Mouse (Mus musculus) heart, embryonic 13.5 days (tissue): Measurements from ENCODE around the gene Arid5a. TPM values are rescaled to one million over a fixed set of nuclear protein-coding genes. Genes with fewer than 3 reads are reported as not detected.

Experiments used
- ATAC-seq: fragments of 200-750 bp; cut with Nextera tagmentation; 2 replicates; pipeline ENCODE4 v1.8.0; 2017; ENCODE audit warnings: moderate TSS enrichment; ENCODE audit not compliant: insufficient number of reproducible peaks, low FRiP score, low TSS enrichment; ENCODE audit errors: extremely low read depth
- H3K27ac ChIP-seq: fragments of 300-500 bp; sonication (generic); replicated peaks from 2 replicates; pipeline ENCODE4 v1.5.1; 2015; ENCODE audit warnings: moderate library complexity, mild to moderate bottlenecking, inconsistent platforms
- H3K27me3 ChIP-seq: fragments of 300-500 bp; sonication (generic); replicated peaks from 2 replicates; pipeline ENCODE4 v1.6.1; 2015; ENCODE audit warnings: mild to moderate bottlenecking, inconsistent platforms
- H3K36me3 ChIP-seq: fragments of 300-500 bp; sonication (generic); 2 replicates; pipeline ENCODE4 v1.6.1; 2015; ENCODE audit warnings: mild to moderate bottlenecking, inconsistent platforms
- H3K4me1 ChIP-seq: fragments of 300-500 bp; sonication (generic); 2 replicates; pipeline ENCODE4 v1.6.1; 2015; ENCODE audit warnings: inconsistent platforms
- H3K4me2 ChIP-seq: fragments of 300-500 bp; sonication (generic); 2 replicates; pipeline ENCODE4 v1.6.1; 2015; ENCODE audit warnings: inconsistent platforms, mild to moderate bottlenecking, moderate library complexity
- H3K4me3 ChIP-seq: fragments of 300-500 bp; sonication (generic); 2 replicates; pipeline ENCODE4 v1.5.1; 2015; ENCODE audit warnings: moderate library complexity, mild to moderate bottlenecking, inconsistent platforms
- H3K9ac ChIP-seq: fragments of 300-500 bp; sonication (generic); 2 replicates; pipeline ENCODE4 v1.6.1; 2015; ENCODE audit warnings: inconsistent platforms, mild to moderate bottlenecking, moderate library complexity
- H3K9me3 ChIP-seq: fragments of 300-500 bp; sonication (generic); 2 replicates; pipeline ENCODE4 v1.6.1; 2016; ENCODE audit warnings: inconsistent platforms
- WGBS: fragments of 180-500 bp; shearing (Covaris S2); methylation state at CpG from one replicate; pipeline ENCODE4 v1.1.7; 2015; ENCODE audit warnings: mixed read lengths; 5-methylcytosine and 5-hydroxymethylcytosine counted together
- polyA plus RNA-seq: library from polyadenylated mRNA; unstranded; fragments of >200 nt; fragmentation: Nextera tagmentation; extraction: Ambion mirVana; gene quantifications from 2 replicates; pipeline ENCODE4 v1.2.1, GENCODE M21; 2015

Arid5a gene
- polyA plus RNA-seq, 1 experiment from 2014 or later: 12.7 TPM

DNA sequence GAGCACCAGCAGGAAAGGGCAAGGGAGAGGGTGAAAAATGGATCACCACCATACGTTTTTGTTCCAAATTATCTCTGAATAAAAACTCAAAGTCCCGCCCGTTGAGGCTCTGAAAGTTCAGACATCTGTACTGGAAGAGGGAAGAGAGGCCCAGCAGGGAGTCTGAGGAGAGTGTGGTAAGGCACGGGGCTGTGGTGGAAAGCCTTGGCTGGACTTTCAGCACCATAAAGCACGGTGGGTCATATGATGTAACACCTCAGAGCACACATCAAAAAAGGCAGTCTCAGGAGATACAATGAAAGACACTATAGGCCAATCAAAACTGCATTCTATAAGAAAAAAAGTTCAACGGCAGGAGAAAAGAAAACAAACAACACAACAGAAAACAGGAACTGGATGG is 24.2 kb downstream of the Arid5a start:
- Histone ChIP-seq H3K9ac (no peak overlapping the region), H3K36me3 (peaks cover 77% of the 10 kb centered on the region)
- 75% methylated on average over 6 of the region's 6 CpGs for WGBS

DNA sequence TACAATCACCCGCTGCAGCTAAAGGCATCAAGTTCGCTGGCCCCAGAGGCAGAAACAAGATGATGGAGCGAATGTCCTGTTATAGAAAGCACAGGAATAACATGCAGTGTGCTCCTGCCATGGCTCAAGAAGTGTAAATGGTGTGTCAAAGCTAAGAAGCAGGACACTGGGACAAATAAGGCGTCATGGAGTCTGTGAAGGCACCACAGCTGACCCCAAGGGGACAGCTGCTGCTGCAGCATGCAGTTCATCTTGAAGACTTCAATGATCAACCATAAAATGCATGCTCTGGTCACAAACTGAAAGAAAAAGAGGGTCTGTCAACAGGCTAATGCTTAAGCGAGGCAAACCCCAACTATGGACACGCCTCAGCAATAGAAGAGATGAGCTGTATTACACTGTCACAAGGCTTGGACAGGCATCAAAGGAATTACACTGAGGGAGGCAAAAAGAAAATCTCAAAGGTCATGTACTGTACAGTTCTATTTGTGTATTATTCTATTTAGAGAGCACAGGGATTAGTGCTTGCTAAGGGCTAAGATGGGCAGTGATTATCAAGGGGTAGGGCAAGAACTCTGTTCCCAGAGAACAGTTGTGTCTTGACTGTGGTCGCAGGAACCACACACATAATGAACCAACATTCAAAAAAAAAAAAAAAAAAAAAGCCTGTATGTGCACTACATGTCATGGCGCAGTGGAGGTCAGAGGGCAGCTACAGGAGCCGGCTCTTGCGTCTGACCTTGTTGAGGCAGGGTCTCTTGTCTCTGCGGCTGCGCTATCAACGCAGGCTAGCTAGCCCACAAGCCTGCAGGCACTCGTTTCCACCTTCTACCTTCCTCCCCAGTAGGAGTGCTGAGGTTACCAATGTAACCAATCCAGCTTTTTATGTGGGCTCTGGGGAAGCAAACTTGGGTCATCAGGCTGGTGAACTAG is 25.7 kb downstream of the Arid5a start:
- H3K4me1 ChIP-seq: peaks cover 19% of the 10 kb centered on the region
- no peaks in the 10 kb centered on the region for H3K27me3 ChIP-seq
- H3K36me3 ChIP-seq: peaks cover 81% of the 10 kb centered on the region
- no peak overlapping the region for H3K4me3 ChIP-seq
- no peak for ATAC-seq
- H3K9me3 ChIP-seq: no peaks in the 10 kb centered on the region
- no peak overlapping the region for H3K4me2 ChIP-seq
- H3K9ac ChIP-seq: no peak overlapping the region
- WGBS: 71% methylated on average over 14 of the region's 14 CpGs
- H3K27ac ChIP-seq: peak overlapping the region; percentile 59

More for the DNA sequence above, 24.2 kb downstream of the Arid5a start:
- no peak for ATAC-seq
- no peaks in the 10 kb centered on the region for H3K27me3 ChIP-seq
- no peak overlapping the region for H3K4me2 ChIP-seq
- H3K4me1 ChIP-seq: peaks cover 19% of the 10 kb centered on the region
- no peak overlapping the region for H3K27ac ChIP-seq
- H3K4me3 ChIP-seq: no peak overlapping the region
- H3K9me3 ChIP-seq: no peaks in the 10 kb centered on the region

GRCm38 (mm10) chr1:36342547-36342946 is 35.0 kb downstream of the Arid5a start:
- Histone ChIP-seq H3K4me1 (no peaks in the 10 kb centered on the region), H3K4me3 (no peak overlapping the region), H3K36me3 (peaks cover 100% of the 10 kb centered on the region), H3K27me3 (no peaks in the 10 kb centered on the region), H3K9me3 (no peaks in the 10 kb centered on the region), H3K9ac (no peak overlapping the region), H3K4me2 (no peak overlapping the region), H3K27ac (no peak overlapping the region)
- WGBS: 87% methylated on average over 6 of the region's 6 CpGs
- no peak for ATAC-seq

- H3K4me3 ChIP-seq: no peak overlapping the region
- no peaks in the 10 kb centered on the region for H3K4me1 ChIP-seq
- H3K27ac ChIP-seq: no peak overlapping the region
- H3K36me3 ChIP-seq: peaks cover 99% of the 10 kb centered on the region
- WGBS: 87% methylated on average over 4 of the region's 4 CpGs
- H3K9ac ChIP-seq: no peak overlapping the region
- H3K9me3 ChIP-seq: no peaks in the 10 kb centered on the region
- H3K4me2 ChIP-seq: no peak overlapping the region
- H3K27me3 ChIP-seq: no peaks in the 10 kb centered on the region
- no peak for ATAC-seq
Observed at GRCm38 (mm10) chr1:36352351-36352750, 44.8 kb downstream of the Arid5a start.

DNA sequence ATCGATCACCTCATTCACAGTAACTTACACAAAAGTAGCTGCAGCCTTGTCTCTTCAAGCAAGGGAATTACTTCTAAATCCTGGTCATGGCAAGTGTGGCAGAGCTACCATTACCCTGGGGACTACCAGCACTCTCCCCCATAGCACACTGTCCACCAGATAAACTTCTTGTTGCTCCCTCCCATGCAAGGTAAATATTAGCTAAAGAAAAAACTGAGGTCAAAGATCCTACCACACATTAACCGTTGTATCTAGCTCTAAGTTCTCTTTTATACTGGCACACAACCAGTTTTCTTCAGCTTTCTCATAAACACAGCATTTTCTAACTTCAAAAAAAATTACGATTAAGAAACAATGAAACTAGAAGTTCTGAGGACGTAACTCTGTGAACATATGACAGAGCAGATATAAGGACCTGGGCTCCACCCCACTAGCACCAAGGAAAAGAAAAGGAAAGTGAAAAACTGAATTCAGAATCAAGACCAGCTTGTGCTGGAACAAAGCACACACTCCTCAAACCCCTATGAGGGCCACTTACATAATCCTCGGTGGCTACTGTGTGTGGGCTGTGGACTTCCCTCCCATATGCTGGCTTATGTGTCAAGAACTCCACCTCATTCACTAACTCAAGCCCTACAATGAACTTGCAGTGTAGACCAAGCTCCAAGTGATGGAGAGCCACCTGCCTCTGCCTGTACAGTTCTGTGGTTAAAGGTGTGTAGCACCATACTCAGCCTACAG is 49.6 kb downstream of the Arid5a start:
- Histone ChIP-seq H3K4me1 (no peaks in the 10 kb centered on the region), H3K27me3 (no peaks in the 10 kb centered on the region), H3K4me3 (no peak overlapping the region), H3K9me3 (no peaks in the 10 kb centered on the region), H3K4me2 (no peak overlapping the region), H3K9ac (no peak overlapping the region), H3K36me3 (peaks cover 97% of the 10 kb centered on the region), H3K27ac (no peak overlapping the region)
- 91% methylated on average over 5 of the region's 5 CpGs for WGBS
- ATAC-seq: no peak

- H3K36me3 ChIP-seq: peaks cover 39% of the 10 kb centered on the region
- no peak overlapping the region for H3K27ac ChIP-seq
- no peaks in the 10 kb centered on the region for H3K27me3 ChIP-seq
- ATAC-seq: no peak
- peak overlapping the region; percentile 92 for H3K9ac ChIP-seq
- H3K4me1 ChIP-seq: peaks cover 14% of the 10 kb centered on the region
- H3K4me3 ChIP-seq: peak overlapping the region; percentile 72
- H3K9me3 ChIP-seq: no peaks in the 10 kb centered on the region
- H3K4me2 ChIP-seq: peak overlapping the region; percentile 81
- WGBS: 46% methylated on average over 12 of the region's 12 CpGs
Observed at GRCm38 (mm10) chr1:36367698-36368097, 60.2 kb downstream of the Arid5a start.

- H3K4me1 ChIP-seq: peaks cover 14% of the 10 kb centered on the region
- peak overlapping the region; percentile 72 for H3K4me3 ChIP-seq
- 5% methylated on average over 37 of the region's 55 CpGs for WGBS
- H3K4me2 ChIP-seq: peak overlapping the region; percentile 81
- peak overlapping the region; percentile 92 for H3K9ac ChIP-seq
- ATAC-seq: peak; percentile 74
- peak overlapping the region; percentile 76 for H3K27ac ChIP-seq
- H3K9me3 ChIP-seq: no peaks in the 10 kb centered on the region
- H3K27me3 ChIP-seq: no peaks in the 10 kb centered on the region
- peaks cover 33% of the 10 kb centered on the region for H3K36me3 ChIP-seq
Observed at GRCm38 (mm10) chr1:36368112-36368968, 60.8 kb downstream of the Arid5a start.

DNA sequence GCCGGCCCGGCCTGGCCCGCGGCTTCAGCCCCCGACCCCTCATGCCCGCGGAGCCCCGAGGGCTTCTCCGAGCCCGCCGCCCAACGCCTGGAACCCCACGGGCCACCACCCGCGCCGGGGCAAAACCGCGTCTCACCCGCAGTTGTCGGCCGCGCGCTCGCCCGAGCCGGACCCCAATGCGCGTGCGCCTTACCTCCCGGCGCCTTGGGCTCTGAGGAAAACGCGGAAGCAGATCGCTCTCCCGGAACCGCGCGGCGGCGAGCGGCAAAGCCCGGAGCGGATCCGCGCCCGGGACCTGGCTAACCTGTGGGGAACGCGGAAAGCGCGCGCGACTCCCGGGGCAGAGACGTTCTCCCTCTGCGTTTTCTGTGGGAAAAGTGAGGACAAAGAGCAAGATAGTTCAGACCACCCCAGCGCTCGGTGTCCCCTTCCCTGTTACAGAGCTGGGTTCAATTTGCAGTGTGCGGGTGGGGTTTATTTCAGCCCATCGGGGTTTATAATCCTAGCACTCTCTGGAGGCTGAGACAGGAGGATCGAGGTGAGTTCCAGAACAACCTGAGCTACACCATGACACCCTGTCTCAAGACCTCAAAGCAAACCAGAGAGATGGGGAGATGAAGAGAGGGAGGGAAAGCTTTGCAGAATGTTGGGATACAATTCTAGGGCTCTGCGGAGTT is 61.6 kb downstream of the Arid5a start, which contains the start of gene Kansl3:
Kansl3 (minus strand) TSS at position 213 of the 677 bp plus-strand sequence.
- no peaks in the 10 kb centered on the region for H3K9me3 ChIP-seq
- ATAC-seq: peak; percentile 79
- H3K36me3 ChIP-seq: peaks cover 25% of the 10 kb centered on the region
- H3K27ac ChIP-seq: peak within 1 kb of the TSS; percentile 76
- peak within 1 kb of the TSS; percentile 92 for H3K9ac ChIP-seq
- H3K4me2 ChIP-seq: peak within 1 kb of the TSS; percentile 81
- peak within 1 kb of the TSS; percentile 72 for H3K4me3 ChIP-seq
- 3% methylated on average over 59 of the region's 61 CpGs for WGBS
- peaks cover 14% of the 10 kb centered on the region for H3K4me1 ChIP-seq
- no peaks in the 10 kb centered on the region for H3K27me3 ChIP-seq

DNA sequence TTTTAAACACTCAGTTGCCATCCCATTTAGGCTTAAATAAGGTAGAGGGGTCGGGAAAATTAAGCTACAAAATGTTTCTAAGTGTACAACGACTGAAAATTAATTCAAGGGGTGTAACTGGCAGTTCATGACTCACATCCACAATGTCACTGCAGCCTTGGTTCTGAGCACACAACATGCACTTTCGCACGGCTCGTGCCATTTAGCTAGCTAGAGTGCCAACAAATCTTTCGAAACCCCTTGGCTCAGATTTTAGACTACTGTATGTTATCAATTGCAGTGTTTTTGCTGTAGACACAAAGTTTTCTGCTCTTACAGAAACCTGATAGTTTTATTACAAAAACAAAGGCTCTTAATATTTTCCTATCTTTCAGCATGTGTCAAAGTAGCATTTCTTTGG is 63.4 kb downstream of the Arid5a start:
- Histone ChIP-seq H3K9me3 (no peaks in the 10 kb centered on the region), H3K36me3 (peaks cover 8% of the 10 kb centered on the region), H3K4me2 (no peak overlapping the region), H3K27me3 (no peaks in the 10 kb centered on the region; the same call in 1 of the 2 replicates), H3K27ac (no peak overlapping the region), H3K4me3 (no peak overlapping the region), H3K9ac (no peak overlapping the region), H3K4me1 (peaks cover 14% of the 10 kb centered on the region)
- 80% methylated on average over 6 of the region's 6 CpGs for WGBS
- ATAC-seq: no peak

DNA sequence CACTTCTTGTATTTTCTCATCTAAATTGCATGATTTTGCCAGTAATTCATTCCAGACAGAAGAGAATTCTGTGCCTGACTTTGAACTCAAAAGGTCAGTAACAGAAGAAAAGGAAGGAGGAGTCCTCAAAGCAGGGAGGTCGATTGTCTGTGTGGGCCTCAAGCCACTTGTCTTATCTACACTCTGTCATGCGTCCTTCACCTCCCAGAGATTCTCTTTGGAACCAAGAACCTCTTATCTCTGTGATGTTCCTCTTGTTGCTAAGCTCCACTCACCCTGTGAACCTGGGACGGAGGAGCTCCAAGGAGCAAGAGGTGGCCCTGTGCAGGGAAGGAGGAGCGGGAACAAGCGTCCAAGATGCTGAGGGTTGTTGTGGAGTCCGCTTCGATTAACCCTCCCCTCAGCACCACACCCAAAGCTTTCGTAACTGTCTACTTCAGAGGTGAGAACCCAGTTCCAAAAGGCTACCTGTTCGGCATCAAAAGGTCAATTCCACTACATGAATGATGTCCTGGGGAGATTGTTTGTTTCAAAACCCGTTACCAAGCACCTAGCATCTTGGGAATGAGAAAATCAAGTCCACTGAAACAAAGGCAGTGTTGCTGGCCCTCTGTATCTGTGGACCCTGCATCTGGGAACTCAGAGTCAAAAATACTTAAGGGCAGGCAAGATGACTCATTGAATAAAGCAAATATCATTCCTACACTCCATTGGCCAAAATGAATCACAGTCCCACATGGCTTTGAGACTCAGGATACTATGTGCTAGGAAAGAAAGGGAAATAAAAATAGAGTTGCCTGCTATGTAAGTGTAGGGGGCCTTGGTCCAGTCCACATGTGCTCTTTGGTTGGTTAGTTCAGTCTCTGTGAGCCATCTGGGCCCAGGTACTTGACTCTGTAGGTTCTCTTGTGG is 64.7 kb downstream of the Arid5a start, which contains the start of gene Fer1l5:
Fer1l5 (plus strand) TSS at position 358 of the 912 bp plus-strand sequence.
- Histone ChIP-seq H3K27me3 (no peaks in the 10 kb centered on the region; the same call in 1 of the 2 replicates), H3K4me2 (no peak within 1 kb of the TSS), H3K9ac (no peak within 1 kb of the TSS), H3K27ac (no peak within 1 kb of the TSS), H3K36me3 (no peaks in the 10 kb centered on the region), H3K9me3 (no peaks in the 10 kb centered on the region), H3K4me3 (no peak within 1 kb of the TSS), H3K4me1 (peaks cover 13% of the 10 kb centered on the region)
- WGBS: 58% methylated on average over 10 of the region's 10 CpGs
- no peak for ATAC-seq
